Mouse (Mus musculus): ENCODE measurements around the gene Nf2.

DNA sequence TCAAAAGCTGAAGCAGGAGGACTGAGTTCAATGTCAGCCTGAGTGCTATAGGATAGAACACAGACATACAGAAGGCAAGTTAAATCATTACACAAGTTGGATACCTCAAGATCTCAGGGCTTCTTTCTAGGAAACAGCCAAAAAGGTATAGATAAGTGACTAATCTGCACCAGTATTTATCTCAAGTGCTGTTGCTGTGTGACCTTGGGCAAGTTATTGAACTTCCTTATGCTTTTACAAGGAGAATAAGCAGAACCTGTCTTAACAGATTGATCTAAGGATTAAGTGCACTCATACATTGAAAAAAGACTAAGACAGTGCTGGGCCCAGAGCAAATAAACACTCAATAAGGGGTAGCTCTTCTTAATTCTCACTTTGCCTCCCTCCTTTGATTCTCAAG lies 22.0 kb downstream of the Nf2 start:
- TF ChIP-seq CTCF (IDR thresholded peaks at IDR 0.05; ENCODE audit: insufficient read depth, low read length) (no peak), POLR2A (IDR thresholded peaks at IDR 0.05; ENCODE audit: borderline replicate concordance, extremely low read depth, low read depth, low read length) (no peak)
